Mouse (Mus musculus): ENCODE data around the gene Dennd4a.

DNA sequence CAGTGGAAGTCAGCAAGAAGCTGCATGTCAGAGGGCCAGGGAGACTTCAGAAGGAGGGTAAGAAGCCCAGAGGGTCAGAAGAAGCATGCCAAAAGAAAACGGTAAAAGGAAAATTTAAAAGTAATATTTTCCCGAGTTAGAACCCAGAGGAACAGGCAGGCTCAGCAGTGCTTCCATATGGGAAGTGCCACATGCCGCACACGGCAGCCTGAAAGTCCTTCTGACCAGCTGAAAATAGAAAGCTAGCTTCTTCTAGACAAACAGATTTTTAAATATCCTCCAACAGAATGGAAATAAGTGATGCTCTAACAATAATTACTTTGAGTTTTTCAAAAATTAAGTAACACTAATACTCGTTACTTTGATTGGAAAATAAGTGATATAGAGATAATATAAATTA, 74.9 kb downstream of the Dennd4a start:
- no peak for TF ChIP-seq CTCF (IDR thresholded peaks at IDR 0.05; ENCODE audit: control insufficient read depth, insufficient read depth, low read length)
- TF ChIP-seq POLR2A (IDR thresholded peaks at IDR 0.05; ENCODE audit: borderline replicate concordance, control insufficient read depth, low read depth, low read length) = no peak

Measured in bone marrow, adult 2 months (tissue).